Mouse (Mus musculus): ENCODE measurements at regions not wholly inside any gene's neighbourhood (a gene's known extent, or its start where the extent isn't known, plus 50 kb on each side); places are given as distances from the start of the nearest gene placed in this dataset.

DNA sequence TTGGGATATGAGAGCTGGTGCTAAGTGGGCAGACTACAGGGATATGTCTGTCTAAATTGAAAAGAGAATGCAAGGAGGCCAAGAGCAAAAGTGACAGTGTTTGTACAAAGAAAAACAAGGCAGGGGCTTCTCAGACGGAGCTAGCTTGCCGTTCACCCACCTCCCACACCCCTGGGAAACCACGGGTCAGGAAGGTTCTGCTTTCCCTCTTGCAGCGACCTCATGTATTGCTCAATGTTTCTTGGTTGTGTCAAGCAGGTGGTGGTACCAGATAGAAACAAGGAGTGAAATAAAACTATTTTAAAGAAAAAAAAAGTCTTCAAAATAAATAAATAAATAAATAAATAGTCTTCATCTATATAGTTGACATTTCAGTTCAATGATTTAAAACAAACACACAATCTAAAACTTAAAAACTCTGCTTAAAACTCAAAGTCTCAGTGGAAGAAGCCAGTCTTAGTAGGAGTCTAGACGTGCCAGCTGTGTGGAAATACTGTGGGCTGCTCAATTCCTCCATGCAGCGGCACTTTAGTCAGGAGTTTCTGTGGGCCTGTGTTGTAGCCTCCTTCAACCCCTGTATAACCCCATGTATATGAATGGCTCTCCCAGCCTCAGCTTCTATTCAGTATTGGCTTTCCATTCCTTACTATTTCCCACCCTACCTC is 70.0 kb upstream of the Frem1 start:
- no peak for TF ChIP-seq CTCF (IDR thresholded peaks at IDR 0.05; ENCODE audit: low read depth, low read length)
- TF ChIP-seq GATA1 (IDR thresholded peaks at IDR 0.05; ENCODE audit: borderline replicate concordance, low read length), result no peak
- TF ChIP-seq TAL1 (conservative IDR thresholded peaks at IDR 0.05; ENCODE audit: low read depth, low read length), result no peak
- no peak for TF ChIP-seq POLR2AphosphoS5 (IDR thresholded peaks at IDR 0.05; ENCODE audit: insufficient replicate concordance, low read depth, low read length)

Measured in G1E (cell line).